In the genomic region with DNA sequence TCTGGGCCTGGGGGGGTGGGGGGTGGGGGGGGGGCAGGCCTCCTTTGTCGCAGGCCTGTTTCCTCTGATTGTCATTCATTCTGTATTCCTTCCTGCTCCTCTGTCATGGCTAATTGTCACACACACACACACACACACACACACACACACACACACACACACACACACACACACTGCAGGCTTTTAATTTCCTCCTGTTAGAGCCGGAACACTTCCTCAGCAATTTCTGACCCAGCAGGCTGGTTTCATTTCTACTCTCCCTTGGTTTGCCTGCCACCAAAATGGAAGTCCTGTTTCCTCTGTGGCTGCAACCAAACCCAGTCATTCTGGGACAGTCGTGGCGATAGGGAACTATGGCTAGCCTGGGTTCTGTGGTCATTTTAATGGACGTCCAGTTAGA, we compare ENCODE assay signal across 12 mouse cellular contexts.
DNase-seq lines count a peak whose midpoint lies in the region; ATAC-seq lines count a peak whose summit lies in the region.
"Had no signal": no experiment of that assay in that cellular context is flagged by ENCODE, and none has a peak within 500 bp of the region (broad histone marks: within the 10 kb centered on the region; RNA-seq: fewer than 3 reads in every experiment).

No protein-coding gene starts in this region.

- DNase-seq in kidney, postnatal 14 days = peak; percentile 76
- DNase-seq in lung, postnatal 4 days = peak; percentile 43 to 56
- no peak for DNase-seq in gastrocnemius, adult 8-10 months (ENCODE audit: low spot score in 2 of 2)
- no peak for DNase-seq in thymus, postnatal 10 days (ENCODE audit: low spot score in 2 of 2)
- no peak for DNase-seq in embryo, embryonic 11 days
- DNase-seq: adrenal gland, adult 2 months had no signal

- H3K27me3 ChIP-seq in intestine, embryonic 15.5 days (replicated peaks) = no peaks in the 10 kb centered on the region
- no peaks in the 10 kb centered on the region for H3K27me3 ChIP-seq in intestine, embryonic 16.5 days (replicated peaks; ENCODE audit: control insufficient read depth, insufficient read depth, low read length)
- no peaks in the 10 kb centered on the region for H3K27me3 ChIP-seq in heart, embryonic 11.5 days (ENCODE audit: control insufficient read depth, insufficient read depth, low read length)
- H3K27me3 ChIP-seq: neural tube, embryonic 12.5 days had no signal

- no peak overlapping the region for H3K4me3 ChIP-seq in intestine, embryonic 15.5 days (replicated peaks)
- no peak overlapping the region for H3K4me3 ChIP-seq in intestine, embryonic 16.5 days (ENCODE audit: low read length)
- H3K4me3 ChIP-seq in heart, embryonic 11.5 days (ENCODE audit: low read depth, low read length) = peak overlapping the region; percentile 32
- H3K4me3 ChIP-seq: limb, embryonic 13.5 days; neural tube, embryonic 12.5 days had no signal

- no peaks in the 10 kb centered on the region for H3K36me3 ChIP-seq in intestine, embryonic 15.5 days
- H3K36me3 ChIP-seq in intestine, embryonic 16.5 days (ENCODE audit: control insufficient read depth, insufficient read depth, low read length) = no peaks in the 10 kb centered on the region
- H3K36me3 ChIP-seq in heart, embryonic 11.5 days (ENCODE audit: control insufficient read depth, insufficient read depth, low read length) = no peaks in the 10 kb centered on the region
- H3K36me3 ChIP-seq: limb, embryonic 13.5 days; neural tube, embryonic 12.5 days had no signal

- no peak for ATAC-seq in intestine, embryonic 15.5 days
- ATAC-seq in intestine, embryonic 16.5 days = no peak
- ATAC-seq in heart, embryonic 11.5 days (replicated peaks; ENCODE audit: insufficient number of reproducible peaks, low FRiP score, low TSS enrichment) = no peak

- H3K9me3 ChIP-seq in intestine, embryonic 15.5 days = no peaks in the 10 kb centered on the region
- H3K9me3 ChIP-seq in intestine, embryonic 16.5 days (ENCODE audit: control insufficient read depth, low read length) = no peaks in the 10 kb centered on the region
- no peaks in the 10 kb centered on the region for H3K9me3 ChIP-seq in heart, embryonic 11.5 days (replicated peaks; ENCODE audit: control insufficient read depth, low read length)
- H3K9me3 ChIP-seq: limb, embryonic 13.5 days; neural tube, embryonic 12.5 days had no signal

- 42% methylated on average over 5 of the region's 5 CpGs for WGBS in intestine, embryonic 15.5 days
- 46% methylated on average over 5 of the region's 5 CpGs for WGBS in intestine, embryonic 16.5 days
- 25% methylated on average over 5 of the region's 5 CpGs for WGBS in heart, embryonic 11.5 days (ENCODE audit: insufficient replicate concordance)

- H3K4me2 ChIP-seq in intestine, embryonic 15.5 days (replicated peaks) = 0 out of 2 replicates have a peak overlapping the region, but pooled peaks have one; percentile 17
- H3K4me2 ChIP-seq in intestine, embryonic 16.5 days (ENCODE audit: low read depth, low read length) = no peak overlapping the region
- H3K4me2 ChIP-seq in heart, embryonic 11.5 days = peak overlapping the region; percentile 61
- H3K4me2 ChIP-seq: hindbrain, embryonic 14.5 days; limb, embryonic 13.5 days; neural tube, embryonic 12.5 days had no signal

- no peak overlapping the region for H3K9ac ChIP-seq in intestine, embryonic 15.5 days
- H3K9ac ChIP-seq in intestine, embryonic 16.5 days (ENCODE audit: low read depth, low read length) = no peak overlapping the region
- H3K9ac ChIP-seq in heart, embryonic 11.5 days (ENCODE audit: low read depth, low read length) = peak overlapping the region; percentile 62; the same call in 1 of the 2 replicates
- H3K9ac ChIP-seq: hindbrain, embryonic 14.5 days; limb, embryonic 13.5 days; neural tube, embryonic 12.5 days had no signal

- no peak overlapping the region for H3K27ac ChIP-seq in intestine, embryonic 15.5 days
- no peak overlapping the region for H3K27ac ChIP-seq in intestine, embryonic 16.5 days (ENCODE audit: low read length)
- H3K27ac ChIP-seq in heart, embryonic 11.5 days (ENCODE audit: low read depth, low read length) = peak overlapping the region; percentile 70
- H3K27ac ChIP-seq: hindbrain, embryonic 14.5 days; limb, embryonic 13.5 days; neural tube, embryonic 12.5 days had no signal

- 0 out of 2 replicates have a peak, but pooled peaks cover 5% of the 10 kb centered on the region for H3K4me1 ChIP-seq in intestine, embryonic 15.5 days (replicated peaks)
- H3K4me1 ChIP-seq in intestine, embryonic 16.5 days (ENCODE audit: control insufficient read depth, insufficient read depth, low read length) = peaks cover 6% of the 10 kb centered on the region; the same call in 1 of the 2 replicates
- peaks cover 35% of the 10 kb centered on the region for H3K4me1 ChIP-seq in heart, embryonic 11.5 days (ENCODE audit: control insufficient read depth, insufficient read depth, low read length)
- H3K4me1 ChIP-seq: neural tube, embryonic 12.5 days had no signal

Comparison
In these comparisons a context has a peak if more than half of its experiments do, and no peak if none do; other contexts are left out.
1. DNase-seq: peak in kidney, postnatal 14 days (single experiment) and lung, postnatal 4 days (2 of 2); none in gastrocnemius, adult 8-10 months (0 of 2), thymus, postnatal 10 days (0 of 2) and embryo, embryonic 11 days (single experiment).